Mouse (Mus musculus) kidney, postnatal 25 days (tissue): Measurements from ENCODE around the gene Brdt.
A peak's percentile ranks its signal among the peaks of the same experiment; 100 is the strongest.

Source experiments
- DNase-seq, 2 experiments: peaks; one replicate each; pipeline ENCODE4 v3.0.0; 2021; ENCODE audit warnings: mixed read lengths in 2 of 2

The Brdt gene

GRCm38 (mm10) chr5:107330916-107331421, at the start of gene Brdt:
Brdt (plus strand) TSS chr5:107331159.
- DNase-seq, result no peak

- no peak for DNase-seq
Measured at GRCm38 (mm10) chr5:107282561-107283307, 48.2 kb upstream of the Brdt start.

- DNase-seq, result no peak
Measured at GRCm38 (mm10) chr5:107283935-107284524, 46.9 kb upstream of the Brdt start.

- no peak for DNase-seq
Measured at GRCm38 (mm10) chr5:107285563-107285962, 45.4 kb upstream of the Brdt start.

GRCm38 (mm10) chr5:107287254-107287907, 43.6 kb upstream of the Brdt start:
- peak; percentile 45 to 66 for DNase-seq

- no peak for DNase-seq
Measured at GRCm38 (mm10) chr5:107287908-107288267, 43.1 kb upstream of the Brdt start.

GRCm38 (mm10) chr5:107288427-107289233, 42.3 kb upstream of the Brdt start:
- DNase-seq, result peak; percentile 38 to 65

- peak; percentile 87 to 93 for DNase-seq
Measured at GRCm38 (mm10) chr5:107289234-107289764, 41.7 kb upstream of the Brdt start, which contains the start of gene Tgfbr3. Tgfbr3 (minus strand) TSS chr5:107289629.

GRCm38 (mm10) chr5:107289986-107290385, 41.0 kb upstream of the Brdt start:
- no peak for DNase-seq

- no peak for DNase-seq
Measured at GRCm38 (mm10) chr5:107294041-107294440, 36.9 kb upstream of the Brdt start.

GRCm38 (mm10) chr5:107295061-107295816, 35.7 kb upstream of the Brdt start:
- DNase-seq, result peak; percentile 61 to 67

- peak; percentile 23 to 60 for DNase-seq
Measured at GRCm38 (mm10) chr5:107295817-107296511, 35.0 kb upstream of the Brdt start.

GRCm38 (mm10) chr5:107296512-107297322, 34.2 kb upstream of the Brdt start:
- peak; percentile 54 to 65 for DNase-seq

- DNase-seq, result no peak
Measured at GRCm38 (mm10) chr5:107298854-107299253, 32.1 kb upstream of the Brdt start.

GRCm38 (mm10) chr5:107303350-107303861, 27.6 kb upstream of the Brdt start:
- no peak for DNase-seq

GRCm38 (mm10) chr5:107304117-107304825, 26.7 kb upstream of the Brdt start:
- DNase-seq, result no peak

GRCm38 (mm10) chr5:107307432-107307831, 23.5 kb upstream of the Brdt start:
- no peak for DNase-seq

GRCm38 (mm10) chr5:107317141-107317540, 13.8 kb upstream of the Brdt start:
- DNase-seq, result no peak

GRCm38 (mm10) chr5:107320703-107321102, 10.3 kb upstream of the Brdt start:
- peak in 1 of 2 experiments; percentile 58 for DNase-seq
